Mouse (Mus musculus) testis, adult 2 months (tissue): ENCODE data around the gene Rdh7.

ENCODE experiments used
- CTCF ChIP-seq: fragments of 200-500 bp; IDR thresholded peaks from 2 replicates; pipeline ENCODE4 v1.5.1; 2012; ENCODE audit warnings: low read depth, mild to moderate bottlenecking, inconsistent platforms, low read length, moderate library complexity; ENCODE audit not compliant: control insufficient read depth, insufficient read depth, insufficient replicate concordance
- POLR2A ChIP-seq: fragments of 200-500 bp; IDR thresholded peaks from 2 replicates; pipeline ENCODE4 v1.6.1; 2012; ENCODE audit warnings: low read depth, mild to moderate bottlenecking, inconsistent platforms, low read length, moderate library complexity; ENCODE audit not compliant: control insufficient read depth

DNA sequence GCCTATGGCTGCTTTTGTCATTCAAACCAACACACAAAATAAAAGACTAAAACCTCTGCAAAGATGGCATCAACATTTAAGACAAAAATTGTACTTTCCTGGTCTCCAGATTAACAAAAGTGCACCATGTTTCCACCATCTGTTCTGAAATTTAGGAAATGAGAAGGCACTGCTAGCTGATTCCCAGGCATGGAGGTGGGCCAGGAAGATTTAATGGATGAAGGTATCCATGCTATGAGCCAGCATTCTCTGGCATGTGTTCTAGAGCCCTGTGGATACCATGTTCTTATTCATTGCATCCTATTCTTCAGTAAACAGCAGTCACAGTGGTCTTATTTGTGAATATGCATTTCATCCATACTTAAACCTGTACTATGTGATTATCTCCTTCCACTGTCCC is 32.2 kb downstream of the Rdh7 start:
- TF ChIP-seq CTCF: no peak
- no peak for TF ChIP-seq POLR2A
